Mouse (Mus musculus) hindbrain, embryonic 14.5 days (tissue): ENCODE measurements around the gene Nkapl. TPM values are rescaled to one million over a fixed set of nuclear protein-coding genes. Genes with fewer than 3 reads are reported as not detected.
"Not testable (repeated sequence)": the region's sequence is repeated elsewhere in the genome, so short reads cannot be mapped to it uniquely, and the experiment has no call there.

Experiments
- ATAC-seq: fragments of 200-750 bp; cut with Nextera tagmentation; 2 replicates; pipeline ENCODE4 v1.8.0; 2017; ENCODE audit warnings: moderate number of reproducible peaks, mild to moderate bottlenecking, moderate TSS enrichment, moderate library complexity; ENCODE audit not compliant: low FRiP score
- DNase-seq: peaks from one replicate; pipeline ENCODE4 v3.0.0-alpha.2; 2015; ENCODE audit warnings: low spot score
- H3K27ac ChIP-seq: fragments of 300-500 bp; sonication (generic); 2 replicates; pipeline ENCODE4 v1.5.1; 2014; ENCODE audit warnings: mild to moderate bottlenecking, moderate library complexity
- H3K27me3 ChIP-seq: fragments of 300-500 bp; sonication (generic); 2 replicates; pipeline ENCODE4 v1.6.1; 2014; ENCODE audit warnings: mild to moderate bottlenecking, low read length, mixed read lengths; ENCODE audit not compliant: control insufficient read depth, insufficient read depth
- H3K36me3 ChIP-seq: fragments of 300-500 bp; sonication (generic); replicated peaks from 2 replicates; pipeline ENCODE4 v1.6.1; 2014; ENCODE audit not compliant: control insufficient read depth, insufficient read depth
- H3K4me1 ChIP-seq: fragments of 300-500 bp; sonication (generic); replicated peaks from 2 replicates; pipeline ENCODE4 v1.6.1; 2014; ENCODE audit warnings: antibody characterized with exemption, low read length, mixed read lengths; ENCODE audit not compliant: control insufficient read depth, insufficient read depth
- H3K4me2 ChIP-seq: fragments of 300-500 bp; sonication (generic); replicated peaks from 2 replicates; pipeline ENCODE4 v1.6.1; 2014; ENCODE audit warnings: mild to moderate bottlenecking, moderate library complexity
- H3K4me3 ChIP-seq: fragments of 300-500 bp; sonication (generic); replicated peaks from 2 replicates; pipeline ENCODE4 v1.5.1; 2014; ENCODE audit warnings: mild to moderate bottlenecking, low read length
- H3K9ac ChIP-seq: fragments of 300-500 bp; sonication (generic); 2 replicates; pipeline ENCODE4 v1.6.1; 2014
- H3K9me3 ChIP-seq: fragments of 300-500 bp; sonication (generic); 2 replicates; pipeline ENCODE4 v1.6.1; 2016; ENCODE audit warnings: low read length; ENCODE audit not compliant: control insufficient read depth
- WGBS: fragments of 180-500 bp; shearing (Covaris S2); extraction: QIAGEN DNeasy Blood & Tissue Kit; methylation state at CpG from one replicate; pipeline ENCODE4 v1.1.7; 2014; 5-methylcytosine and 5-hydroxymethylcytosine counted together
- polyA plus RNA-seq: library from polyadenylated mRNA; unstranded; fragments of >200 nt; fragmentation: Nextera tagmentation; extraction: Ambion mirVana; gene quantifications from 2 replicates; pipeline ENCODE4 v1.2.1, GENCODE M21; 2014

Gene Nkapl
- 3.0 and 3.7 TPM in 2 replicates for polyA plus RNA-seq

DNA sequence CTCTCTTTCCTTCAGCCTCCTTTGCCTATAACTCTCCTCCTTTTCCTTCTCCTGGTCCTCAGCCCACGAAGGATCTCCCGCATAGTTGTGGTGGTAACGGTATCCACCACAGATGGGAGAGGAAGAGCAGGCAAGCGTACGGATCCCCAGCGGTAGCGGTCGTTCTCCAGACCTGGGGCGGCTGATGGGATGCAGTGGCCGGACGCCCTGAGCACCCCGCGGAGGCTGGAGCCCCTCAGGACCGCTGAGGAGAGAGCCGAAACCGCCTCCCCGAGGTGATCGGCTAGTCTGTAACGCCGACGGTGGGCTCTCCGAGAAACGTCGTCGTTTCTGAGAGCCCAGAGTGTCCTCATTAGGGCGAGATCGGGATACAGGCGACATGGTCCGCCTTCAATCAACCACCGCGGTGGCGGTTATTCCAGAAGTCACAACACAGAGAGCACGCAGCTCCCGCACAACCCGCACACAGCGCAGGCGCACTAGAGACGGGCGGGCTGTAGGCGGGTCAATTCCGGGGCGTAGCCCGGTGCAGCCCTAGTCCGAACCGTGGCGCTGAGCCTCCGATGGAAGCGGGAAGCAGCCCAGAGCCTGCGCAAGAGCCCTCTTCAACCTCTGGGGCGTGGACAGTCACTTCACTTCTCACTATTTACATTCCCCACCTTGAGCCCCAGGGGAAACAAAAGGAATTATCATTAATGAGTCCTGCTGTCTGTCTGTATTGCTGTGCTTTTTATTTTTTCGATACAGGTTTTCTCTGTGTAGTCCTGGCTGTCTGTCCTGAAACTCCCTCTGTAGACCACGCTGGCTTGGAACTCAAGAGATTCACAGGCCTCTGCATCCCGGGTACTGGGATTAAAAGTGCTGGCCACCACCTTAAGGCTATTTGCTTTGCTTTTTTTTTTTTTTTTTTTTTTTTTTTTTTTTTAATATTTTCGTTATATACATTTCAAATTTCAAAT lies at the start of gene Nkapl:
Gene Nkapl, minus strand, starts transcription at position 449 of the 959 bp plus-strand sequence.
- 1% methylated on average over 54 of the region's 54 CpGs for WGBS

DNA sequence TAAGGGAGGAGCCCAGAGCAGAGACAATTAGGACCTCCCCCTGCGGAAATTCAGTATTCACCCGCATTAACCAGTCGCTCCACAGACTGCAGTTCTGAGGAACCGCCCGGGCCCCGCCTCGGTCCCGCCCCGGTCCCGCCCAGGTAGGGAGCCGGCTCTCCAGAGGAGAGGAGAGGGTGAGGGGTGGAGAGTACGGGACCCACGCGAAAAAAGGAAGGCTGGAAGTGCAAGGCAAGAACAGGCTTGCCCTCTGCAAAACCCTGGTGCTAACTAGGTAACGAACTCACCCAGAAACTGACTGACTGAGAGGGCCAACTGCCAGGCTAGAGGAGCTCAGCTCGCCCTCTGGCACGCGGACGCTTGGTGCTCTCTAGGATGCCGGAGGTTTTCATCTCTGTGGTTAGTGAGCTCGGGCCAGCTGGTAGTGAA lies 37.9 kb upstream of the Nkapl start:
- Histone ChIP-seq H3K27me3 (no peaks in the 10 kb centered on the region), H3K27ac (peak overlapping the region; percentile 78), H3K36me3 (no peaks in the 10 kb centered on the region), H3K4me3 (peak overlapping the region; percentile 56), H3K9me3 (no peaks in the 10 kb centered on the region), H3K4me2 (peak overlapping the region; percentile 51), H3K9ac (peak overlapping the region; percentile 64), H3K4me1 (no peaks in the 10 kb centered on the region)
- WGBS, result under 1% methylated on average over 21 of the region's 21 CpGs
- ATAC-seq (peak; percentile 98), DNase-seq (peak; percentile 84)

More for the DNA sequence above, at the start of gene Nkapl:
- Histone ChIP-seq H3K36me3 (no peaks in the 10 kb centered on the region), H3K9me3 (no peaks in the 10 kb centered on the region), H3K27ac (peak within 1 kb of the TSS; percentile 68), H3K9ac (peak within 1 kb of the TSS; percentile 76), H3K4me2 (peak within 1 kb of the TSS; percentile 82), H3K27me3 (no peaks in the 10 kb centered on the region; the same call in 1 of the 2 replicates), H3K4me1 (0 out of 2 replicates have a peak, but pooled peaks cover 5% of the 10 kb centered on the region), H3K4me3 (peak within 1 kb of the TSS; percentile 53)
- DNase-seq (peak; percentile 89), ATAC-seq (peak; percentile 99)

DNA sequence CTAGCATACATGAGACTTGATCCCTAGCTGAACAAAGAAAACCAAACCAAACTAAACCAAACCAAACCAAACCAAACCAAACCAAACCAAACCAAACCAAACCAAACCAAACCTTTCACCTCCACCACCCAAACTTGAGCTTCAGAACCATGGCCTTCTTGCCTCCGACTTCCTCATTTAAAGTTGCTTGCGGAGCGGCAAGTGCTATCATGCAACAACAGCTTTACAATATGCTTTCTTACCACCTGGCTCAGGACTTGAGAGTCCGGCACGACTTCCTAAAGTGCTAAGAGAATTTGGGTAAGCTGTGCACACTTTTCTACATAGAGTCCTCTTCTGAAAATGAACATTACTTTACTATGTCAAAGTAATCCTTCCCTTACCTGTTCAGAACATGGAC lies 34.0 kb upstream of the Nkapl start:
- H3K27ac ChIP-seq, result no peak overlapping the region
- no peaks in the 10 kb centered on the region for H3K36me3 ChIP-seq
- DNase-seq (no peak), ATAC-seq (no peak)
- no peak overlapping the region for H3K9ac ChIP-seq
- no peak overlapping the region for H3K4me2 ChIP-seq
- H3K27me3 ChIP-seq, result no peaks in the 10 kb centered on the region
- H3K4me3 ChIP-seq, result no peak overlapping the region
- no peaks in the 10 kb centered on the region for H3K4me1 ChIP-seq
- H3K9me3 ChIP-seq, result no peaks in the 10 kb centered on the region
- WGBS, result 87% methylated on average over 5 of the region's 5 CpGs

DNA sequence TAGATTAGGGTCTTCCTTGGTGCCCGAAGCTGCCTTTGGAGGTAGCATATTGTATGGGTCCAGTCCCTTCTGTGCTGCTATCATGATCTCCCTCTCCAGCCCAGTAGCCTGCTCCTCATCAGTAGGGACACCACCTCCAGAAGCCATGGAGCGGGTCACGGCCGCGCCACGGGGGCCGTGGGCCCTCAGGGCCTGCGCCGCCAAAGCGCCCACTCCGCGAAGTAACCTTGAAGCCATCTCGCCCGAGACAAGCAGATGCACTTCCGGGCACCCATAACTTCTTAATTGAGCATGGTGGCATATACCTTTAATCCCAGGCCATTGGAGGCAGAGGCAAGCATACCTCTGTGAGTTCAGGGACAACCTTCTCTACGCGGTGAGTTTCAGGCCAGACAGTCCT lies 32.9 kb upstream of the Nkapl start, which contains the start of gene Gm11273:
Gene Gm11273, minus strand, starts transcription at position 237 of the 400 bp plus-strand sequence.
- not testable (repeated sequence) for H3K27me3 ChIP-seq, ATAC-seq, H3K9me3 ChIP-seq, DNase-seq, H3K36me3 ChIP-seq, H3K27ac ChIP-seq, H3K4me3 ChIP-seq, H3K4me2 ChIP-seq, H3K4me1 ChIP-seq, H3K9ac ChIP-seq
- 94% methylated on average over 17 of the region's 17 CpGs for WGBS

DNA sequence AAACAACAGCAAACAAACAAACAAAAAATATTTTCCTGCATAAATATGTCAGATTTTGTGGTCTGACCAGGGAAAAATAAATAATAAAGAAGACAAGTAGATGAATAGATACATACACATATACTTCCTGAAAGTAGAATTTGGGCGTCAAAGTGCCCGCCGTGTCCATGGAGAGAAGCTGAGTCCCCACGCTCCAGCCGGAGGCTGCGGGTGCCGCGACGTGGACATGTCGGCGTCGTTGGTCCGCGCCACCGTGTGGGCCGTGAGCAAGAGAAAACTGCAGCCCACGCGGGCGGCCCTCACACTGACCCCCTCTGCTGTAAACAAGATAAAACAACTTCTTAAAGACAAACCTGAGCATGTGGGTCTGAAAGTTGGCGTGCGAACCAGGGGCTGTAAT lies 26.8 kb upstream of the Nkapl start, which contains the start of gene AK157302:
Gene AK157302, plus strand, starts transcription at position 144 of the 400 bp plus-strand sequence.
- Histone ChIP-seq H3K27me3 (no peaks in the 10 kb centered on the region), H3K9ac (no peak within 1 kb of the TSS), H3K9me3 (no peaks in the 10 kb centered on the region), H3K4me3 (no peak within 1 kb of the TSS), H3K36me3 (no peaks in the 10 kb centered on the region), H3K4me1 (no peaks in the 10 kb centered on the region), H3K4me2 (no peak within 1 kb of the TSS), H3K27ac (no peak within 1 kb of the TSS)
- WGBS, result 96% methylated on average over 21 of the region's 21 CpGs
- DNase-seq (no peak), ATAC-seq (no peak)

DNA sequence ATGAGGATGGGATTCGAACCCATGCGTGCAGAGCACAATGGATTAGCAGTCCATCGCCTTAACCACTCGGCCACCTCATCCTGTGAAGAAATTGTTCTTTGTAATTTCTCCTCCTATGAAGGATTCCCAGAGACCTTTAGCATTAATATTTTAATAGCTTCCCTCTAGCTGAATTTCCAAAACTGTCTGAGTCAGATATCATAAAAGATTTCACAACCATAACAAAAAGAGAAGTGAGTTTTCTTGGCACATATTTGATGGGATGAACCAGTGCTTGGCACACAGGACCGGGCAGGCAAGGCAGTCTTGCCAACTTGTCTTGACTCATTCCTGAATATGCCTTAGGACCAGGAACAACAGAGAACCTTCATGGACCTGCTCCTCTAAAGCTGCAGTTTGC lies 24.5 kb upstream of the Nkapl start:
- Histone ChIP-seq H3K4me3 (no peak overlapping the region), H3K27me3 (no peaks in the 10 kb centered on the region), H3K9ac (no peak overlapping the region), H3K36me3 (no peaks in the 10 kb centered on the region), H3K4me2 (no peak overlapping the region), H3K27ac (no peak overlapping the region), H3K9me3 (no peaks in the 10 kb centered on the region), H3K4me1 (no peaks in the 10 kb centered on the region)
- ATAC-seq (no peak), DNase-seq (no peak)
- WGBS, result 94% methylated on average over 5 of the region's 5 CpGs

DNA sequence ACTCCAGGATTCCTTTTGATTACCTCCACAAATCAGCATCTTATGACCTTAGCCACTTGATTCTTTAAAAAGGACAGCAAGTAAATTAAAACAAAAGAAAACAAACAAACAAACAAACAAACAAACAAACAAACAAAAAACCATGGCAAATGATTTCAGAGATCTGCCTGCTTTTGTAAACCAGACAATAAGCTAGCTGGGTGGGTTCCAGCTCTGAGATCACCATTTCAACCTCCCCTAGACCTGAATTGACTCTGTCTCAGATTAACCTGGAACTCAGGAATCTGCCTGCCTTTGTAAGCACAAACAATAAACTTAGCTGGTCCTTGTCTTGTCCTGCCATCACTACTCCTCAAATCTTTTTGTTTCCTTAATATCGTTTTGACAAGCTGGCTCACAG lies 18.6 kb upstream of the Nkapl start:
- no peak overlapping the region for H3K9ac ChIP-seq
- H3K4me1 ChIP-seq, result no peaks in the 10 kb centered on the region
- DNase-seq (no peak), ATAC-seq (no peak)
- H3K4me2 ChIP-seq, result no peak overlapping the region
- WGBS, result 98% methylated on average over 1 of the region's 1 CpGs
- H3K27me3 ChIP-seq, result no peaks in the 10 kb centered on the region
- no peak overlapping the region for H3K4me3 ChIP-seq
- H3K36me3 ChIP-seq, result peaks cover 29% of the 10 kb centered on the region
- H3K27ac ChIP-seq, result no peak overlapping the region
- no peaks in the 10 kb centered on the region for H3K9me3 ChIP-seq

DNA sequence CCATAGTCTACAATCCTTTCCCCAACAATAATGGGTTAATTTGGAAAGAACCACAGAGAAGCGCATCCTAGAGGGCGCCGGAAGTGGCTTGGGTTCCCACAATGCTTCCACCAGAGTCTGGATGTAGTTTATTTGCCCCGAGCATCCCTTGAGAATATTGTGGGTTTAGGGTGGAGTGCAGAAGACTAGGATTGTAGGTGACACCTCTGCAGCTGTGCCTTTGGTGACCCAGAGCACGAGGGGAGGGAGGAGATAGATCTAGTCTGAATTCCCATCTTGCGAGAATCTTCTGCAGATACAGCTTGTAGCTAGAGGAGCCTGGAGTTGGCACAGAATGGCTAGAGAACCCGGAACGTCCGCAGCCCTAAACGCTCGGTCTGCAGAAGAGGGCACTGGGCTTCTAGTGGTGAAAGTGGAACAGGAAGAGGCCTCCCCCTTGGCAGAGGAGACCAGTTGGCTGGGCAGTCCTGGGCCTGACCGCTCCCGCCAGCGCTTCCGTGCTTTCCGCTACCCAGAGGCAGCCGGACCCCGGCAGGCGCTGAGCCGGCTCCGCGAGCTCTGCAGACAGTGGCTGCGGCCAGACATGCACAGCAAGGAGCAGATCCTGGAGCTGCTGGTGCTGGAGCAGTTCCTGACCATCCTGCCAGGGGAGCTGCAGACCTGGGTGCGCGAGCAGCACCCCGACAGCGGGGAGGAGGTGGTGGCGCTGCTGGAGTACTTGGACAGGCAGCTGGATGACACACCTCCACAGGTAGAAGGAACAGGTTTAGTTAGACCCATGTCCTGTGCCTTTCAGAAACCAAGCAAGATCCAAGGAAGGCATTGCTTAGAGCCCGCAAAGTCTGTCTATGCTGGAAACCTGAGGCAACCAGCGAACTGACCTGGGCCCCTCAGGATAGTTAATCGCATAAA lies 10.7 kb upstream of the Nkapl start, which contains the start of the genes Zkscan4 and Gm10065:
Gene Zkscan4, plus strand, starts transcription at position 149 of the 912 bp plus-strand sequence.
Gene Gm10065, minus strand, starts transcription at position 683 of the 912 bp plus-strand sequence.
- not testable (repeated sequence) for H3K9me3 ChIP-seq, H3K36me3 ChIP-seq, H3K27me3 ChIP-seq
- peak within 1 kb of the TSS; percentile 87 for H3K27ac ChIP-seq
- H3K9ac ChIP-seq, result peak within 1 kb of the TSS; percentile 75
- peaks cover 20% of the 10 kb centered on the region for H3K4me1 ChIP-seq
- H3K4me3 ChIP-seq, result peak within 1 kb of the TSS; percentile 53
- ATAC-seq, result peak; percentile 89
- peak; percentile 88 for DNase-seq
- H3K4me2 ChIP-seq, result peak within 1 kb of the TSS; percentile 61
- WGBS, result 3% methylated on average over 22 of the region's 31 CpGs
